Comparison of ENCODE assay signal across 22 mouse cellular contexts in the genomic region with DNA sequence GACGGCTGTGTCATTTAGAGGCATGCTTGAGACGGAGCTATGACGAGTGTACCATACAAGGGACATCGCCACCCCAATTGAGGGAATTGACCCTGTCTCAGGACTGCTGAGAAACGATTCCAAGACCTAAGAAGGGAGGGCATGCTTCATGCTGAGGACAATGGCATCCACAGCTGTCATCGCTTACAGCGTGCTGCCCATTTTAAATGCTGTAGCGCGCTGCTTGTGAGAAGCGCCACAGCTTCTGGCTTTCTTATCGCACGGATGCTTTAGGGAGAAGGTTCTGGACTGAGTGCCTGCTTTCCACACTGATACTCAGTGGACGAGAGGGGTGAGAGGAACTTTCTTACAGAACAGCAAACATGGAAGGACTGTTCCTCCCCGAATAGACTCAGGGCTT.
DNase-seq lines count a peak whose midpoint lies in the region; ATAC-seq lines count a peak whose summit lies in the region.
"Had no signal": no experiment of that assay in that cellular context is flagged by ENCODE, and none has a peak within 500 bp of the region (broad histone marks: within the 10 kb centered on the region; RNA-seq: fewer than 3 reads in every experiment).

No protein-coding gene starts in this region.

- peaks cover 14% of the 10 kb centered on the region for H3K4me1 ChIP-seq in heart, embryonic 15.5 days (replicated peaks)
- 0 out of 2 replicates have a peak, but pooled peaks cover 2% of the 10 kb centered on the region for H3K4me1 ChIP-seq in midbrain, embryonic 16.5 days (ENCODE audit: control insufficient read depth, insufficient read depth, low read length)
- H3K4me1 ChIP-seq in midbrain, embryonic 14.5 days (ENCODE audit: control insufficient read depth, insufficient read depth, low read length) = no peaks in the 10 kb centered on the region
- no peaks in the 10 kb centered on the region for H3K4me1 ChIP-seq in neural tube, embryonic 14.5 days (ENCODE audit: control insufficient read depth, insufficient read depth, low read length)
- H3K4me1 ChIP-seq: embryonic facial prominence, embryonic 10.5 days had no signal

- no peak overlapping the region for H3K4me3 ChIP-seq in heart, embryonic 15.5 days
- no peak overlapping the region for H3K4me3 ChIP-seq in midbrain, embryonic 16.5 days (ENCODE audit: low read depth, low read length)
- no peak overlapping the region for H3K4me3 ChIP-seq in midbrain, embryonic 14.5 days (replicated peaks; ENCODE audit: low read depth, low read length)
- H3K4me3 ChIP-seq in neural tube, embryonic 14.5 days (ENCODE audit: low read depth, low read length) = no peak overlapping the region
- H3K4me3 ChIP-seq: embryonic facial prominence, embryonic 10.5 days; intestine, embryonic 15.5 days; layer of hippocampus, adult 2 months had no signal

- DNase-seq in heart, adult 11 months = peak; percentile 55
- DNase-seq in heart, adult 18-20 months = no peak
- no peak for DNase-seq in heart, adult 8-10 months (ENCODE audit: low spot score)
- no peak for DNase-seq in midbrain, embryonic 14.5 days
- DNase-seq in spleen, adult 12 weeks (ENCODE audit: low spot score) = no peak
- DNase-seq: adrenal gland, postnatal 25 days; cerebellum, adult 9-10 months; forebrain, postnatal 0 days; gastrocnemius, postnatal 25 days; heart, postnatal 36 days; kidney, postnatal 25 days; layer of hippocampus, postnatal 36 days; lung, postnatal 4 days; thymus, adult 2 months; thymus, postnatal 4 days had no signal

- 45% methylated on average over 14 of the region's 14 CpGs for WGBS in heart, embryonic 15.5 days
- 69% methylated on average over 14 of the region's 14 CpGs for WGBS in midbrain, embryonic 16.5 days
- WGBS in midbrain, embryonic 14.5 days = 78% methylated on average over 14 of the region's 14 CpGs
- WGBS in neural tube, embryonic 14.5 days = 66% methylated on average over 14 of the region's 14 CpGs

- 0 out of 2 replicates have a peak overlapping the region, but pooled peaks have one; percentile 9 for H3K4me2 ChIP-seq in heart, embryonic 15.5 days
- no peak overlapping the region for H3K4me2 ChIP-seq in midbrain, embryonic 16.5 days (ENCODE audit: low read length)
- no peak overlapping the region for H3K4me2 ChIP-seq in midbrain, embryonic 14.5 days (ENCODE audit: low read length)
- no peak overlapping the region; the same call in 1 of the 2 replicates for H3K4me2 ChIP-seq in neural tube, embryonic 14.5 days (ENCODE audit: low read depth, low read length)
- H3K4me2 ChIP-seq: intestine, embryonic 15.5 days had no signal

- no peaks in the 10 kb centered on the region for H3K27me3 ChIP-seq in heart, embryonic 15.5 days
- H3K27me3 ChIP-seq in midbrain, embryonic 16.5 days (ENCODE audit: control insufficient read depth, insufficient read depth, low read depth, low read length) = no peaks in the 10 kb centered on the region
- no peaks in the 10 kb centered on the region for H3K27me3 ChIP-seq in midbrain, embryonic 14.5 days (ENCODE audit: control insufficient read depth, insufficient read depth, low read length)
- no peaks in the 10 kb centered on the region for H3K27me3 ChIP-seq in neural tube, embryonic 14.5 days (ENCODE audit: control insufficient read depth, insufficient read depth, low read length)
- H3K27me3 ChIP-seq: intestine, embryonic 15.5 days had no signal

- no peak overlapping the region for H3K9ac ChIP-seq in heart, embryonic 15.5 days
- no peak overlapping the region for H3K9ac ChIP-seq in midbrain, embryonic 16.5 days (ENCODE audit: low read depth, low read length)
- no peak overlapping the region for H3K9ac ChIP-seq in midbrain, embryonic 14.5 days (replicated peaks; ENCODE audit: low read length)
- H3K9ac ChIP-seq in neural tube, embryonic 14.5 days (replicated peaks; ENCODE audit: low read depth, low read length) = 0 out of 2 replicates have a peak overlapping the region, but pooled peaks have one; percentile 16
- H3K9ac ChIP-seq: forebrain, postnatal 0 days; intestine, embryonic 15.5 days had no signal

- H3K9me3 ChIP-seq in heart, embryonic 15.5 days (replicated peaks) = no peaks in the 10 kb centered on the region
- no peaks in the 10 kb centered on the region for H3K9me3 ChIP-seq in midbrain, embryonic 16.5 days (replicated peaks; ENCODE audit: control insufficient read depth, low read length, poor library complexity, severe bottlenecking)
- no peaks in the 10 kb centered on the region for H3K9me3 ChIP-seq in midbrain, embryonic 14.5 days (ENCODE audit: control insufficient read depth, low read length)
- no peaks in the 10 kb centered on the region for H3K9me3 ChIP-seq in neural tube, embryonic 14.5 days (ENCODE audit: control insufficient read depth, low read length)
- H3K9me3 ChIP-seq: embryonic facial prominence, embryonic 10.5 days; intestine, embryonic 15.5 days had no signal

- no peaks in the 10 kb centered on the region for H3K36me3 ChIP-seq in heart, embryonic 15.5 days
- no peaks in the 10 kb centered on the region for H3K36me3 ChIP-seq in midbrain, embryonic 16.5 days (ENCODE audit: control insufficient read depth, insufficient read depth, low read length)
- H3K36me3 ChIP-seq in midbrain, embryonic 14.5 days (ENCODE audit: control insufficient read depth, insufficient read depth, low read length) = no peaks in the 10 kb centered on the region
- no peaks in the 10 kb centered on the region for H3K36me3 ChIP-seq in neural tube, embryonic 14.5 days (ENCODE audit: control insufficient read depth, insufficient read depth, low read length)
- H3K36me3 ChIP-seq: embryonic facial prominence, embryonic 10.5 days; intestine, embryonic 15.5 days had no signal

- no peak for ATAC-seq in heart, embryonic 15.5 days (replicated peaks; ENCODE audit: insufficient number of reproducible peaks, insufficient read depth, low FRiP score, low read depth)
- 0 out of 2 replicates have a peak, but pooled peaks have one; percentile 56 for ATAC-seq in midbrain, embryonic 16.5 days
- ATAC-seq in midbrain, embryonic 14.5 days (ENCODE audit: low FRiP score, low TSS enrichment) = no peak
- ATAC-seq in neural tube, embryonic 14.5 days (ENCODE audit: low read depth) = peak; percentile 64
- ATAC-seq: forebrain, postnatal 0 days; intestine, embryonic 15.5 days had no signal

- no peak overlapping the region for H3K27ac ChIP-seq in heart, embryonic 15.5 days
- no peak overlapping the region for H3K27ac ChIP-seq in midbrain, embryonic 16.5 days (ENCODE audit: low read length)
- no peak overlapping the region for H3K27ac ChIP-seq in midbrain, embryonic 14.5 days (replicated peaks; ENCODE audit: low read depth, low read length)
- H3K27ac ChIP-seq in neural tube, embryonic 14.5 days (ENCODE audit: low read depth, low read length) = peak overlapping the region; percentile 34; the same call in 1 of the 2 replicates
- H3K27ac ChIP-seq: embryonic facial prominence, embryonic 10.5 days; intestine, embryonic 15.5 days; layer of hippocampus, adult 2 months; stomach, postnatal 0 days had no signal

Comparison
In these comparisons a context has a peak if more than half of its experiments do, and no peak if none do; other contexts are left out.
1. ATAC-seq: peak in midbrain, embryonic 16.5 days (single experiment) and neural tube, embryonic 14.5 days (single experiment); none in heart, embryonic 15.5 days (single experiment) and midbrain, embryonic 14.5 days (single experiment).